Mouse (Mus musculus) forebrain, embryonic 11.5 days (tissue): ENCODE results near the gene Isyna1. TPM values are rescaled to one million over a fixed set of nuclear protein-coding genes. Genes with fewer than 3 reads are reported as not detected.
A peak's percentile ranks its signal among the peaks of the same experiment; 100 is the strongest.

ENCODE experiments used
- ATAC-seq: fragments of 200-750 bp; cut with Nextera tagmentation; replicated peaks from 2 replicates; pipeline ENCODE4 v1.8.0; 2017; ENCODE audit warnings: moderate TSS enrichment; ENCODE audit not compliant: low FRiP score
- DNase-seq: peaks from one replicate; pipeline ENCODE4 v3.0.0-alpha.2; 2017; ENCODE audit warnings: low spot score
- H3K27ac ChIP-seq: fragments of 300-500 bp; sonication (generic); 2 replicates; pipeline ENCODE4 v1.5.1; 2014; ENCODE audit warnings: low read depth, low read length
- H3K27me3 ChIP-seq: fragments of 300-500 bp; sonication (generic); 2 replicates; pipeline ENCODE4 v1.6.1; 2014; ENCODE audit warnings: mild to moderate bottlenecking, low read length, mixed read lengths; ENCODE audit not compliant: control insufficient read depth, insufficient read depth
- H3K36me3 ChIP-seq: fragments of 300-500 bp; sonication (generic); 2 replicates; pipeline ENCODE4 v1.6.1; 2014; ENCODE audit warnings: mild to moderate bottlenecking, low read length, moderate library complexity, mixed read lengths; ENCODE audit not compliant: control insufficient read depth, insufficient read depth
- H3K4me1 ChIP-seq: fragments of 300-500 bp; sonication (generic); replicated peaks from 2 replicates; pipeline ENCODE4 v1.6.1; 2014; ENCODE audit warnings: low read length, mixed read lengths; ENCODE audit not compliant: control insufficient read depth, insufficient read depth
- H3K4me2 ChIP-seq: fragments of 300-500 bp; sonication (generic); 2 replicates; pipeline ENCODE4 v1.6.1; 2014; ENCODE audit warnings: low read depth, mild to moderate bottlenecking, low read length, moderate library complexity, mixed read lengths; ENCODE audit not compliant: severe bottlenecking
- H3K4me3 ChIP-seq: fragments of 300-500 bp; sonication (generic); 2 replicates; pipeline ENCODE4 v1.5.1; 2014; ENCODE audit warnings: low read depth, low read length
- H3K9ac ChIP-seq: fragments of 300-500 bp; sonication (generic); 2 replicates; pipeline ENCODE4 v1.6.1; 2014; ENCODE audit warnings: low read length
- H3K9me3 ChIP-seq: fragments of 300-500 bp; sonication (generic); 2 replicates; pipeline ENCODE4 v1.6.1; 2016; ENCODE audit warnings: low read length, mixed read lengths; ENCODE audit not compliant: control insufficient read depth
- WGBS: fragments of 180-500 bp; shearing (Covaris S2); extraction: QIAGEN DNeasy Blood & Tissue Kit; methylation state at CpG from one replicate; pipeline ENCODE4 v1.1.7; 2014; 5-methylcytosine and 5-hydroxymethylcytosine counted together
- polyA plus RNA-seq: library from polyadenylated mRNA; unstranded; fragments of >200 nt; fragmentation: Nextera tagmentation; extraction: Ambion mirVana; gene quantifications from 2 replicates; pipeline ENCODE4 v1.2.1, GENCODE M21; 2014

Gene Isyna1
- polyA plus RNA-seq, 1 experiment from 2014 or later: 109 TPM

DNA sequence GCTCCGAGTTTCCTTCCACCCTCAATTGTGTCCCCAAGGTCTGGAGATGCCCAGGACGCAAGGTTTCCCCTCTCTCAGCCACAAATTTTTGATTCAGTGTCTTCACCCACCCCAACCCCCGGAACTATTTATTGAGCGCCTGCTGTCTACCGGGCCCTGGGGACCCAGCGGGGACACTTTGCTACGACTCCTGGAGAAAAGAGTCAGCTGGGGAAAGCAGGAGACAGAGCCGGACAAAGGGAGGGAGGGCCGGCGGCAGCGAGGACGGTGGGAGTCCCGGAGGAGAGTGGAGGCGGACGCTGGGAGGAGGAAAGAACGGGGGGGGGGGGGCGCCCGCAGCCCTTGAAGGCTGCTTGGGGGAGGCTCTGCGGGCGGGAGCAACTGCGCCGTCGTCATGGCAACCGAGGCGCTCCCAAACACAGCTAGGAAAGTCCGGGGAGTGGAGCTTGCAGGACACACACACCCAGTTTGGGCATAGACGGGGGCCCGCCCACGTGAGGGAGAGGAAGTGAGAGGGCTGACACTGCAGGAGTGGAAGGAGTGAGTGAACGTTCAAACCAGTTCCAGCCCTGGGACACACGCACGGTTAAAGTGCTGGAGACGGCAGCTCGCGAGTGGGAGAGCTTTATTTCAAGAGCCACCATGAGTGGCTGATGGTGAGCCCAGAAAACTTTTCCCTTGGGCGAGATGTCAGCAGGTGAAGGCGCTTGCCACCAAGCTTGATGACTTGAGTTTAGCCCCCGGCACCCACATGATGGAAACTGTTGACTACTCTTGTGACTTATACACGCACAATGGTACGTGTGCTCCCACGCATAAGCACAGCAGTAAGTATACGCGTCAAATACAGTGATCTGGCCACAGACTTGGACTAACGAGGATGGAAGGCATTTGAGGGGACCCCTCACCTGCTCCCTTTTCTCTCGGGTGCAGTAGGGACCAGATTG lies 15.9 kb downstream of the Isyna1 start:
- Histone ChIP-seq H3K36me3 (no peaks in the 10 kb centered on the region), H3K27ac (peak overlapping the region; percentile 91), H3K9me3 (no peaks in the 10 kb centered on the region), H3K4me1 (peaks cover 25% of the 10 kb centered on the region), H3K4me2 (peak overlapping the region; percentile 94), H3K9ac (peak overlapping the region; percentile 67), H3K27me3 (peaks cover 4% of the 10 kb centered on the region; the same call in 1 of the 2 replicates), H3K4me3 (peak overlapping the region; percentile 39)
- ATAC-seq: peak; percentile 49
- 1% methylated on average over 42 of the region's 45 CpGs for WGBS
- peak; percentile 92 for DNase-seq

DNA sequence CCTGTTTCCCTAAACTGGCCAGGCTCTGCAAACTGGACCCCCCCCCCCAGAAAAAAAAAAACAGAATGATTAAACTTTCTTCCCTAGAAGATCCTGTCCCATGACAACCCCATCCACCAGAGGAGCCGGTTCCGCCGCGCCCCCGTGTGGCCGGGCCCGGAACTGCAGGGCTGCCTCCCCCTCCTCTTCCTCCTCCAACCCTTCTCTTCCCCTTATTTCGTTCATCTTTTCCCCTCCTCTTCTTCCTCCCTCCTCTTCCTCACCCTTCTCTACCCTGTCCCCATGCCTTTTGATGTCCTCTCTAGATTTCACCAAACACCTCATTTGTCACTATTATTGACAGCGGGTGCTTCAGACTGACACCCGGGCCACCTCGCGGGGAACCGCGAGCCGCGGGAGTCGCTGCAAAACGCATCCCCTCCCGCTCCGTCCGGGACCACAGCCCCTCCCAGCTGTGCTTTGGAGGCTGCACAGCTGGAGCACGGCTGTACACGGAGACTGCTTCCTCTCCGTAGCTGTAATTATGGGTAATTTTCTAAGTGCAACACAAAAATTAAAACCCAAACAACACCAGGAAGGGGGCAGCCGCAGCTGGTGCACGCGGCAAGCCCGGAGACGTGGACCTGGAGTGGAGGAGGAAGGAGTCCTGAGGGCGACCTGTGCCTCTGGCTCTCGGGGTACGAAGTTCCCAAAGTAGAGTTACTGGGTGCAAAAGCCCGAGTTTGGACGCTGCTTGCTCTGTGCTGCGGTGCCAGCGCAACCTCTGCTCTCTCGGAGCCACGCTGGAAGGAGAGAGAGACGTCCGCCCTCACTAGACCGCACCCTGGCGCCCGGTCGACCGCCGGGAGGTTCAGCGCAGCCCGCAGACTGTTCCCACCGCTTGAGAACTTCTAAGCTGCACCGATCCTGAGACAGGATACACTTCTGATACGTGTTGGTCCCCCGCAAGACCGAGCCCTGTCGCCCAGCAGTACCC lies 16.9 kb downstream of the Isyna1 start:
- H3K36me3 ChIP-seq: no peaks in the 10 kb centered on the region
- peak overlapping the region; percentile 39 for H3K4me3 ChIP-seq
- under 1% methylated on average over 54 of the region's 54 CpGs for WGBS
- H3K27me3 ChIP-seq: peaks cover 4% of the 10 kb centered on the region; the same call in 1 of the 2 replicates
- H3K9ac ChIP-seq: peak overlapping the region; percentile 64
- H3K4me2 ChIP-seq: peak overlapping the region; percentile 94
- no peaks in the 10 kb centered on the region for H3K9me3 ChIP-seq
- DNase-seq: peak; percentile 94
- ATAC-seq: no peak
- peak overlapping the region; percentile 91; the same call in 1 of the 2 replicates for H3K27ac ChIP-seq
- H3K4me1 ChIP-seq: peaks cover 22% of the 10 kb centered on the region

DNA sequence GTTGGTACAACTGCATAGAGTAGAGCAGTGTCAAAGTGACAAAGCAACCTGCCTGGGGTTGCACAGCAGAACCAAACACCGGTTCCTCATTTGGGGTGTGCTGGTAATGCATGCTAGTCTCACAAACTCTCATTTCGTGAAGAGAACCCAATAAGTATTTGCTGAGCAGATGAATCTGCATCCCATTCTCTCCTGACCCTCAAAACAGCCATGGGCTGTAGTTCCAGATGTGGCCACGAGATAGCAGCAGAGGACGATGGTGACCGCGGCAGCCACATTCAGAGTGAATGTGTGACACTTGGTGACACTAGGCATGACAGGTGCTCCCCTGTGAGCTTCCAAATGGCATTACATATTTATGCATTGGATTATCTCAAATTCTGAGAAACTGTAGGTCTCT lies 17.7 kb downstream of the Isyna1 start:
- peaks cover 4% of the 10 kb centered on the region; the same call in 1 of the 2 replicates for H3K27me3 ChIP-seq
- peak overlapping the region; percentile 39 for H3K4me3 ChIP-seq
- H3K9ac ChIP-seq: peak overlapping the region; percentile 64
- no peaks in the 10 kb centered on the region for H3K9me3 ChIP-seq
- ATAC-seq: no peak
- H3K36me3 ChIP-seq: no peaks in the 10 kb centered on the region
- peaks cover 19% of the 10 kb centered on the region for H3K4me1 ChIP-seq
- peak overlapping the region; percentile 94 for H3K4me2 ChIP-seq
- H3K27ac ChIP-seq: no peak overlapping the region
- WGBS: under 1% methylated on average over 6 of the region's 6 CpGs
- peak; percentile 94 for DNase-seq

DNA sequence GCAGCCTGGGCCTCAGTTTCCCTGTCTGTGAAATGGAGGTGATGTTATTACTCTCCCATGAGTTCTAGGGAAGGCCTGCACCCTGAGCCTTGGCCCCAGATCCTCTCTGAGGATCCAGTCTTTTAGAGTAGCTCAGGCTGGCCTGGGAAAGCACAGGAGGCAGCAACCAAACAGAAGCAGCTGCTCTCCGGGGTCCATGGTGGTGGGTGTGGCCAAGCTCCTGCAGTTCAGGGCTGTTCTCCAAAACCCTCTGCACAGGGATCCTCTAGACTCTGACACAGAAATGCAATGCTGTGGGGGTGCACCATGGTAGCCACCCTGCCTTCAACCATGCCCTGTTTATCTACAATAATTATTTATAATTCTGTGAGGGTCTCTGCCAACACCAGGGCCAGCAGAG lies 19.6 kb downstream of the Isyna1 start:
- 27% methylated on average over 1 of the region's 1 CpGs for WGBS
- Histone ChIP-seq H3K9me3 (no peaks in the 10 kb centered on the region), H3K9ac (no peak overlapping the region), H3K36me3 (no peaks in the 10 kb centered on the region), H3K4me3 (no peak overlapping the region), H3K4me1 (peaks cover 17% of the 10 kb centered on the region), H3K27me3 (peaks cover 4% of the 10 kb centered on the region; the same call in 1 of the 2 replicates), H3K27ac (no peak overlapping the region), H3K4me2 (no peak overlapping the region)
- DNase-seq (no peak), ATAC-seq (no peak)

DNA sequence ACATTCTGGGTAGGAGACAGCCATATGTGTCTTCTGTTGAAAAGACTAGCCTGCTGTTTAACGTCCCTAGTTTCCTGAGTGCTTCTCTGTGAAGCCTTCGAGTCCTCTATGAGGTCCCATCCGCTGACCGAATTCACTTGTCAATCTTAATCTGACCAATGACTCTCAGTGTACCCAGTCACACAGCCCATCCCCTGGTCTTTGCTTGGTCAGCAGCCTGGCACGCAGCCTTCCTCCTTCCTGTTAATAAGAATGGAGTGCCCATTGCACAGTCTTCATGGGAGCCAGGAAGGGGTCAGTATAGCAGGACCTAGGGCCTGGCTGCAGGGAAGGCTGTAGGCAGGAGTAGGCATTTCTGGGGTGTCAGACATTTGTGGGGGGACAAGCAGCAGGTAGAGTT lies 20.3 kb downstream of the Isyna1 start:
- H3K4me3 ChIP-seq: no peak overlapping the region
- no peaks in the 10 kb centered on the region for H3K9me3 ChIP-seq
- ATAC-seq (no peak), DNase-seq (no peak)
- no peak overlapping the region for H3K4me2 ChIP-seq
- 81% methylated on average over 5 of the region's 5 CpGs for WGBS
- no peaks in the 10 kb centered on the region for H3K36me3 ChIP-seq
- H3K4me1 ChIP-seq: peaks cover 13% of the 10 kb centered on the region
- no peak overlapping the region for H3K9ac ChIP-seq
- H3K27me3 ChIP-seq: no peaks in the 10 kb centered on the region; the same call in 1 of the 2 replicates
- no peak overlapping the region for H3K27ac ChIP-seq

DNA sequence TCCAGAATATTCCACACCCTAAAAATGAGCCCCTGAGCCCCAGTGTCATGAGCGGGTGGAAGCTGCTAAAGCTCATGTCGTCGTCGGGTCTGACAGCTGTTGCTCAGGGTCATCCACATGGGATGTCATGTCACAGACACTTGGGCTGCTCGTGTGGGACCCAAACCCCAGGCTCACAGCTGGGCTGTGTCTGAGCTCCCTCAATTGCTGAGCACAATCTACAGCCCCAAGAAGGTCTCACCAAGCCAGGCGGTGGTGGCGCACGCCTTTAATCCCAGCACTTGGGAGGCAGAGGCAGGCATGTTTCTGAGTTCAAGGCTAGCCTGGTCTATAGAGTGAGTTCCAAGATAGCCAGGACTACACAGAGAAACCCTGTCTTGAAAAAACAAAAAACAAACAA lies 21.1 kb downstream of the Isyna1 start:
- Histone ChIP-seq H3K4me1 (peaks cover 8% of the 10 kb centered on the region), H3K9ac (no peak overlapping the region), H3K27ac (no peak overlapping the region), H3K27me3 (no peaks in the 10 kb centered on the region; the same call in 1 of the 2 replicates), H3K4me2 (no peak overlapping the region), H3K36me3 (no peaks in the 10 kb centered on the region), H3K4me3 (no peak overlapping the region), H3K9me3 (no peaks in the 10 kb centered on the region)
- 92% methylated on average over 8 of the region's 8 CpGs for WGBS
- DNase-seq (no peak), ATAC-seq (no peak)

DNA sequence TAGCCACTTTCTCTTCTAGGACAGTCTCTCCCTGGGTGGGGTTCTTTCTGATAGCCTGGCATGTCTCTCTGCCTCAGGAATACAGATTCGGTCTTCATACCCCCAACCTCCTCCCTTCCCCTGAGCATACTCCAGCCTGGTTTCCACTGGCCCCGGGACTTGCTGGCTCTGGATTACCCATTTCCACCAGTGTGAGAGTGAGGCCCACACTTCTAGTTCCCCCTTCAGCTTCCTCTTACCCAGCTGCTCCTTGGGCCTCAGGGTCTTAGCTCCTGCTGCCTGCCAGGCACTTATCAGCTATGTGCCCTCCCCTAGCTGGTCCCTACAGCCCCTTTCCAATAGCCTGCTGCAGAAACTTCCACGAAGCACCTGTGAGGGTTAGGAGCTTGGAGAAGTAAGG lies 21.7 kb downstream of the Isyna1 start, which contains the start of gene Lrrc25:
Gene Lrrc25 (plus strand): TSS at position 262 of the 400 bp plus-strand sequence.
- H3K27me3 ChIP-seq: no peaks in the 10 kb centered on the region; the same call in 1 of the 2 replicates
- no peak within 1 kb of the TSS for H3K4me3 ChIP-seq
- ATAC-seq (no peak), DNase-seq (no peak)
- H3K9me3 ChIP-seq: no peaks in the 10 kb centered on the region
- H3K27ac ChIP-seq: no peak within 1 kb of the TSS
- H3K4me2 ChIP-seq: no peak within 1 kb of the TSS
- 84% methylated on average over 3 of the region's 3 CpGs for WGBS
- no peaks in the 10 kb centered on the region for H3K36me3 ChIP-seq
- H3K9ac ChIP-seq: no peak within 1 kb of the TSS
- H3K4me1 ChIP-seq: peaks cover 5% of the 10 kb centered on the region

DNA sequence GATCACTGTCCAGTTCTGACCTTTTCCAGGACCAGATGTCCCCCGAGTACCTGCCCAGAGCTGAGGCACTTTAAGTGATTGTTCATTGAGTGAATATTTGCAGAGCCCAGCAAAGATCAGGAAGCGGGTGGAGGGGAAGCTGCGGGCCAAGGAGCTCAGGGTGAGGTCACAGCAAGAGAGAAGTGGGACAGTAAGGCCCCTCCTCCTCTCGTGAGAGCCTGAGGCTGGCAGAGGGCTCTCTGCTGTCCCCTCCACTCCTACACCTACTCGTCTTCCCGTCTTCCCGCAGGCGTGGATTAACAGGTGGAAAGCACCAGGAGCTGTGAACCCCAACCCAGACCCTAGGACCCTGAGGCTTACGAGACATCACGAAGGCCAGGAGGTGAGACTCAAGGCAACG lies 22.5 kb downstream of the Isyna1 start:
- ATAC-seq: no peak
- H3K4me3 ChIP-seq: no peak overlapping the region
- no peak for DNase-seq
- H3K9me3 ChIP-seq: no peaks in the 10 kb centered on the region
- H3K4me2 ChIP-seq: no peak overlapping the region
- H3K27me3 ChIP-seq: no peaks in the 10 kb centered on the region
- H3K27ac ChIP-seq: no peak overlapping the region
- 62% methylated on average over 11 of the region's 11 CpGs for WGBS
- H3K36me3 ChIP-seq: no peaks in the 10 kb centered on the region
- no peak overlapping the region for H3K9ac ChIP-seq
- 0 out of 2 replicates have a peak, but pooled peaks cover 2% of the 10 kb centered on the region for H3K4me1 ChIP-seq
